Mouse (Mus musculus) testis, adult 2 months (tissue): Measurements from ENCODE around the gene Lmx1b. TPM values are rescaled to one million over a fixed set of nuclear protein-coding genes. Genes with fewer than 3 reads are reported as not detected.

Source experiments
- H3K27ac ChIP-seq: fragments of 200-500 bp; 2 replicates; pipeline ENCODE4 v1.5.1; 2012; ENCODE audit warnings: low read depth, low read length; ENCODE audit not compliant: control insufficient read depth, insufficient read depth
- H3K27me3 ChIP-seq: fragments of 200-500 bp; 2 replicates; pipeline ENCODE4 v1.6.1; 2012; ENCODE audit warnings: mild to moderate bottlenecking, low read length, moderate library complexity; ENCODE audit not compliant: control insufficient read depth, insufficient read depth
- H3K36me3 ChIP-seq: fragments of 200-500 bp; 2 replicates; pipeline ENCODE4 v1.6.1; 2012; ENCODE audit warnings: mild to moderate bottlenecking, low read length; ENCODE audit not compliant: control insufficient read depth, insufficient read depth
- H3K4me1 ChIP-seq: fragments of 200-500 bp; 2 replicates; pipeline ENCODE4 v1.6.1; 2012; ENCODE audit warnings: low read length; ENCODE audit not compliant: control insufficient read depth, insufficient read depth
- H3K4me3 ChIP-seq: fragments of 200-500 bp; 2 replicates; pipeline ENCODE4 v1.5.1; 2012; ENCODE audit warnings: low read depth, mild to moderate bottlenecking, low read length, moderate library complexity, mixed read lengths; ENCODE audit not compliant: control insufficient read depth
- CTCF ChIP-seq: fragments of 200-500 bp; IDR thresholded peaks from 2 replicates; pipeline ENCODE4 v1.5.1; 2012; ENCODE audit warnings: low read depth, mild to moderate bottlenecking, inconsistent platforms, low read length, moderate library complexity; ENCODE audit not compliant: control insufficient read depth, insufficient read depth, insufficient replicate concordance
- POLR2A ChIP-seq: fragments of 200-500 bp; IDR thresholded peaks from 2 replicates; pipeline ENCODE4 v1.6.1; 2012; ENCODE audit warnings: low read depth, mild to moderate bottlenecking, inconsistent platforms, low read length, moderate library complexity; ENCODE audit not compliant: control insufficient read depth
- polyA plus RNA-seq: library from polyadenylated mRNA; depleted of rRNA; stranded (reverse); fragments of >200 nt; gene quantifications from 2 replicates; pipeline ENCODE4 v1.2.3, GENCODE M21; 2012

The Lmx1b gene
- polyA plus RNA-seq, 1 experiment = 0.09 TPM

DNA sequence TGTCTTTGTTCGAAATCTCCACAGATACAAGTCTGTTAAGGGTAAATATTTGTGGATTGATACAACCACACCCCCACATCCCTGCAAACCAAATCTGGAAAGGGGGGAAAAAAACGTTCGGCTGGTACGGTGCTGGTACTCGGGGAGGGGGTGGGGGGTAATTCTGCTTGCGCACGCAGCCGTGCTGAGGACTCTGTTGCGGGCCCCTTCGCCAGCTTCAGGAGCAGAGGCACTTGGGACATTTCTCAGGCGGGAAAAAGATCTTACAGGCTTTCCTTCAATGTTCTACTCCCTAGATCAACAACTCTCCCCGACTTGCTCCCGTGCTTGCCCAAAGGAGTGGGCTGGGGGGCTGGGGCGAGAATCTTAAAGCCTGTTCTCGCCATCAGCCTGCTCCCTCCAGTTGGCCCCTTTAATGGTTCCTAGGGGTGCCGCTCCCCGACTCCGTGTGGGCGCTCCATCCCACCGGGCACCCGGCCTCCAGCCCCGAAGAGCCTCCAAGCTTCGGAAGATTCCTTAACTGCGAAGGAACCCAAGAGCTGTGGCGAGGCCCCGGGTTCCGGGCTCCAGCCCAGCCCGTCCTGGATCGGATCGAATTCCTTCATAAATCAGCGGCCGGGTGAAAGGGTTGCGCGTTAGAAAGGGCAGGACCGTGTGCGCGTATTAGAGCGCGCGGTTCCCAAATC lies 9.1 kb downstream of the Lmx1b start:
- peaks cover 8% of the 10 kb centered on the region for H3K4me1 ChIP-seq
- H3K27me3 ChIP-seq = peaks cover 12% of the 10 kb centered on the region
- no peaks in the 10 kb centered on the region for H3K36me3 ChIP-seq
- TF ChIP-seq POLR2A (no peak), CTCF (no peak)
- no peak overlapping the region for H3K4me3 ChIP-seq
- no peak overlapping the region for H3K27ac ChIP-seq

DNA sequence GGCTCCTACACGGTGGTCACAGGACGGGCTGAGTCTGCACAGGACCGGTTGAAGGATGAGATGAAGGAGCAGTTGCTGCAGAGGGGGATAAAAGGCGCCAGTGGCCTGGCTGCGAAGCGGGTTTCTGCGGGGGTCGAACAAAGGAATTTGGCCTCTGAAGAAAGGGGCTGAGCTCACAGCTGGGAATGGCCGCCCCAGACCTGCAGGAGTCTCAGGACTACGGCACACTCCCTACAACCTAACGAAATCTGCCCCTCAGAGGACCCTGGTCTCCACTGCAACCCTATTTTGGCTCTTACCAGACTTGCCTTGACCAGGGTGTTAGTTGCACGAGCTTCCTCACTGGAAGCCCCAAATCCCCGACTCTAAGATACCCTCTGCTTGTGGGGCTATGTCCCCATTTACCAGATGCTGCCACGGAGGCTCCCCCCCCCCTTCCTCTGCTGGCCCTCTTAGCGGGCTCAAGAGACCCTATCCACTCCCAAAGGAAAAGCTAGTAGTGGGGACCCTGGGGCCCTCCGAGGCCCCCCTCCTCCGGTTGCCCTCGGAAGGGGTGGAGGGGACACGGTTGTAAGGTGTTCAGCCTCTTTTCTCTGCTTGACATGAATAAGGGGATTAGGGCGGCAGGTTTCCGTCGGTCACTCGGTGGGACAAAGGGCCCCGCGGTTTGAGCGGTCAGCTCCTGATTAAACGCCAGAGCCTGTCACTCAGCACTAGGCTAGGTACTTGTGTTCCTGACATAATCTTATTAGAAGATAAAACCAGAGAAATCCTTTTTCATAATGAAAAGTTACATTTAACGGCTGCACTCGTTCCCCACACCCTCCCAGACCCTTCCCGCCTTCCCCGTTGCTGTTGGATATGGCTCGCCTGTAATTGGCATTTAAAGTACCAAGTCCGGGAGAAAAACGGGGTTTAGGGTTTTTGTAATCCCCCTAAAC lies 10.0 kb downstream of the Lmx1b start:
- Histone ChIP-seq H3K27ac (no peak overlapping the region), H3K27me3 (peaks cover 10% of the 10 kb centered on the region), H3K4me1 (peaks cover 8% of the 10 kb centered on the region), H3K36me3 (no peaks in the 10 kb centered on the region), H3K4me3 (no peak overlapping the region)
- TF ChIP-seq POLR2A (no peak), CTCF (no peak)

DNA sequence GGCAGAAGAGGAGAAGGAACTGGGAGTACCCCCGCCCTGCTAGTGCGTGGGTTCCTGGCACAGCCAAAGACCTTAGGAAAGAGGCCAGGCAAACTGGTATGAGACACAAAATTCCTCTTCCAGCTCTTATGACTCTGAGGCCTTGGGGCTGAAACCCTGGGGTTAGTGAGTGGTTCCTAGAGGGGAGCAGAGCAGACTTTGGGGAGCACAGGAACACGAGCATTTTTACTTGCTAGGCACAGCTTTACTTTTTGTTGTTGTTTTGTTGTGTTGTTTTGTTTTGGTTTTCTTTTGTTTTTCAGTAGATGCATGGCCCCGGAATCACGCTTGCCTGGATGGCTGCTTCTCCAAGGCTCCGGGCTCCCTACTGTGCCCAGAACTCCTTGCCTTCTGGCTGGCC lies 10.7 kb downstream of the Lmx1b start:
- Histone ChIP-seq H3K4me3 (no peak overlapping the region), H3K4me1 (peaks cover 8% of the 10 kb centered on the region), H3K27me3 (peaks cover 10% of the 10 kb centered on the region), H3K27ac (no peak overlapping the region), H3K36me3 (no peaks in the 10 kb centered on the region)
- TF ChIP-seq CTCF = no peak

GRCm38 (mm10) chr2:33628791-33629190 lies 11.5 kb downstream of the Lmx1b start:
- Histone ChIP-seq H3K27ac (no peak overlapping the region), H3K4me1 (peaks cover 8% of the 10 kb centered on the region), H3K36me3 (no peaks in the 10 kb centered on the region), H3K4me3 (no peak overlapping the region), H3K27me3 (peaks cover 10% of the 10 kb centered on the region)
- TF ChIP-seq POLR2A (no peak), CTCF (no peak)

DNA sequence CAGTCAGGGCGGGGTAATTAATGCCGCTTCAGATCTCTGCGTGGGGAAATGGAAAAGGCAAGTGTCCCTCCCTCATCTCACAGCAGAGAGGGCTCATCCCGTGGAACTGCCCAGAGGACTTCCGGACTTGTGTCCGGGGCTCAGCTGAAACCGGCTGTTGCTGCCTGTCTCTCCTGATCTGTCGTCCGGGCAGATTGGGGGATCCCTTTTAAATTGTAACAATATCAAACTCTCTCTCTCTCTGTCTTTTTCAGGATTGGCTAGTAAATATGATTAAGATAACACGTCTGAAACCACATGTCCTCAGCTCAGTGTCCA lies 13.3 kb downstream of the Lmx1b start:
- TF ChIP-seq POLR2A = no peak
- TF ChIP-seq CTCF = no peak
- no peaks in the 10 kb centered on the region for H3K36me3 ChIP-seq
- H3K27me3 ChIP-seq = peaks cover 10% of the 10 kb centered on the region
- no peak overlapping the region for H3K4me3 ChIP-seq
- peaks cover 8% of the 10 kb centered on the region for H3K4me1 ChIP-seq
- H3K27ac ChIP-seq = no peak overlapping the region

DNA sequence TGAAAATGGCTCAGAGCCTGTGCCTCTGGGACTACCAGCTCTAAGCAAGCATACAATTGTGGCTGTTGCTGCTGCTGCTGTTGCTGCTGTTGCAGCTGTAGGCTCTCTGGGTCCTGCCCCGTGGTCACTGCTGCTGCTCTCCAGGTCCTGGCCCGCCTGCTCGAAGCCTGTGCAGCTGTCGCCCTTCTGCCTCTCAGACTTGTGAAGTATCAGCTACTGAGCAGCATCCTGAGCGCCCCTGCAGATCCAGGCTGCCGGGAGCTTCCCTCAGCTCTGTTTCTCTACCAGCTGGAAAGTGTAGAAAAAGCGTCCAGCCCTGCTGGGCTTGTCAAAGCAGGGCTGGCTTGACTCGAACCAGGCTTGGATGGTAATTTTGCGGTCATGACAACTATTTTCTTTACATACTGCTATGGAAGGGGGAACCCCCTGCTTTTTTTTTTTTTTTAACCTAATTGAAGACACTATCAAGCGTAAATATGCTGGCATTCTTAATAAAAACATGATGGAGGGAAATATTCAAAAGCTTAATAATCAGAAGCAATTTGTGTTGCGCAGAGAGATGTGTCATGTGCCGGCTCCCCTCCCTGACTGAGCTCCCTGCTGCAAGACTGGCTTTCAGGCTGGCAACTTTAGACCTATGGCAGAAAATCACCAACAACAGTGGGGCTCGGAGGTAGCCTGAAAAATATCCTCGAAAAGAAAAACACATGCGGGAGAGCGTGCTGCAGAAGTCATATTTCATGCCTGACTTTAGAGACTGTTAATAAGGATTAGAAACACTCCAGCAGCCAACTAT lies 13.9 kb downstream of the Lmx1b start:
- Histone ChIP-seq H3K4me3 (no peak overlapping the region), H3K27me3 (peaks cover 9% of the 10 kb centered on the region), H3K36me3 (no peaks in the 10 kb centered on the region), H3K27ac (no peak overlapping the region), H3K4me1 (peaks cover 3% of the 10 kb centered on the region)
- TF ChIP-seq CTCF (no peak), POLR2A (no peak)

- no peaks in the 10 kb centered on the region for H3K36me3 ChIP-seq
- no peaks in the 10 kb centered on the region for H3K27me3 ChIP-seq
- TF ChIP-seq CTCF (no peak), POLR2A (no peak)
- no peak overlapping the region for H3K4me3 ChIP-seq
- H3K4me1 ChIP-seq = no peaks in the 10 kb centered on the region; the same call in 1 of the 2 replicates
- H3K27ac ChIP-seq = no peak overlapping the region
Observed at GRCm38 (mm10) chr2:33617670-33618069, 22.6 kb downstream of the Lmx1b start.
